Mouse (Mus musculus): ENCODE data around the gene Dtx3l. TPM values are rescaled to one million over a fixed set of nuclear protein-coding genes. Genes with fewer than 3 reads are reported as not detected.

Dtx3l gene
- 8.1 and 8.5 TPM in 2 replicates for polyA plus RNA-seq (2012; rRNA removed)

DNA sequence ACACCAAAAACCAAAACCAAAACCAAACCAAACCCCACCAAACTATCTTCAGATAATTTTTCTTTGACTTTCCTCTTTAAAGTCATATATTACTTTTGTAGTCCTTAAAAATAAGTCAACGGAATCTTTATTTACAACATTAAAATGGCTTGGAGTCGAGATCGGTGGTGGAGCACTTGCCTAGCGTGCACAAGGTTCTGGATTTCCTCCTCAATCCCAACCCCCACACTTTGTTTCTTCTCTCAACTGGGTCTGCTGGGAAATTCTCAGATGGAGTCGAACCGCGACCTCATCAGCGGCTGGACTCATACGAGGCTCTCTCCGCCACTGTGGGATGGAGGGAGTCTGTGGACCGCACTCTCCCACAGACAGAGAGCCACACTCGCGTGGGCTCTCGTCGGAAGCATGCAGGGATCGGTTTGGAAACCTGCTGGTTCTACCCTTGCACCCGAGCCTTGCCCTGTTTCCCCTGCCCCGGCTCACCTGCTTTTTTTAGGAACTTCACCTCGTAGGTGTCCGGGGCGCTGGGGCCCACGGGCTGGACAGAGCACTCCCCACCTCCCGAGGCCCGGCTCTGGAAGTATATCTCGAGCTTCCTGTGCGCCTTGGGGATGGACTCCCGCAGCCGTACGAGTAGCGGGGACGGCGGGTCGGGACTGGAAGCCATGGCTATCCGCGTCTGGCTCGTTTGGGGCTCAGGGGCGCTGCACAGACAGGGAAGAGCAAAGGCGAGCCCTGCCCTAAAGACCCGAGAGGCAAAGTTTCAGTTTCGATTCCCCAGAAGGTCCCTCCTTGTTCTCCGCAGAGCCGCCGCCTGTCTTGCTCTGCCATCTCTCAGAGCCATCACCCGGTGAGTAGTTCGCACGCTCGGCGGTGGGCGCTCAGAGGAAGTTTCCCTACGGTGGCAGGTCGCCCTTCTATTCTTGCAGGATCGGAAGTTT lies at the start of gene Dtx3l, which contains the start of gene Parp9:
TSS of gene Dtx3l (minus strand) at position 941 of the 941 bp plus-strand sequence.
TSS of gene Parp9 (plus strand) at position 260 of the 941 bp plus-strand sequence.
- DNase-seq (ENCODE audit: low read depth in 1 of 2, low spot score in 2 of 2) = peak; percentile 66 to 72
- TF ChIP-seq CTCF (IDR thresholded peaks at IDR 0.05; ENCODE audit: extremely low read depth, insufficient read depth, insufficient read length, insufficient replicate concordance) = no peak
- TF ChIP-seq POLR2A (IDR thresholded peaks at IDR 0.05; ENCODE audit: low read depth, low read length) = no peak; the same call in 1 of the 2 replicates
- Histone ChIP-seq H3K27me3 (ENCODE audit: control insufficient read depth, insufficient read depth, low read length) (no peaks in the 10 kb centered on the region), H3K27ac (ENCODE audit: insufficient read depth, low read length) (peak within 1 kb of the TSS; percentile 87), H3K36me3 (ENCODE audit: control insufficient read depth, insufficient read depth, low read length) (peaks cover 32% of the 10 kb centered on the region), H3K4me3 (ENCODE audit: extremely low read depth, insufficient read depth, insufficient read length) (peak within 1 kb of the TSS; percentile 96), H3K4me1 (ENCODE audit: control insufficient read depth, insufficient read depth, insufficient read length) (peaks cover 2% of the 10 kb centered on the region; the same call in 1 of the 2 replicates)
- WGBS = under 1% methylated on average over 52 of the region's 52 CpGs

DNA sequence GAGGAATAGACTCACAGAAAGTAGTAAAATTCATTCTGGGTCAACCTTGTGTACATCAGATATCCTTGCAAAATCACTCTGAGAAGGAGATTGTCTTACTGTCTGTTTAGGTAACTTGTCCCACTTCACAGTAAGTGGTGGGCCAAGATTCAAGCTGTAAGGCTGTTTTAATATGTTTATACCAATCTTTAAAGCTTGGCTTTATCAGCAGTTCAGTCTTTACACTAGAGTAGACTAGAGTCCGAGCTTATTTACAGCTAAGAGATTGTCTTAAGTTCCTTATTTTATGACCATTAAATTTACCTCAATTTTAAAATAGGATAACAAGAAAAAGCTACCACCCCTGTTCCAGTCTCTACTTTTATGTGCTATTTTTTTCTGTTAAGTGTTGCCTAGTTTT lies 49.0 kb upstream of the Dtx3l start:
- TF ChIP-seq POLR2A (IDR thresholded peaks at IDR 0.05; ENCODE audit: low read depth, low read length) = no peak
- no peak for TF ChIP-seq CTCF (IDR thresholded peaks at IDR 0.05; ENCODE audit: extremely low read depth, insufficient read depth, insufficient read length, insufficient replicate concordance)
- WGBS = 43% methylated on average over 1 of the region's 1 CpGs
- DNase-seq (ENCODE audit: low read depth in 1 of 2, low spot score in 2 of 2) = no peak
- Histone ChIP-seq H3K27ac (ENCODE audit: insufficient read depth, low read length) (no peak overlapping the region), H3K4me3 (ENCODE audit: extremely low read depth, insufficient read depth, insufficient read length) (no peak overlapping the region), H3K36me3 (ENCODE audit: control insufficient read depth, insufficient read depth, low read length) (no peaks in the 10 kb centered on the region), H3K27me3 (ENCODE audit: control insufficient read depth, insufficient read depth, low read length) (no peaks in the 10 kb centered on the region), H3K4me1 (ENCODE audit: control insufficient read depth, insufficient read depth, insufficient read length) (no peaks in the 10 kb centered on the region; the same call in 1 of the 2 replicates)

DNA sequence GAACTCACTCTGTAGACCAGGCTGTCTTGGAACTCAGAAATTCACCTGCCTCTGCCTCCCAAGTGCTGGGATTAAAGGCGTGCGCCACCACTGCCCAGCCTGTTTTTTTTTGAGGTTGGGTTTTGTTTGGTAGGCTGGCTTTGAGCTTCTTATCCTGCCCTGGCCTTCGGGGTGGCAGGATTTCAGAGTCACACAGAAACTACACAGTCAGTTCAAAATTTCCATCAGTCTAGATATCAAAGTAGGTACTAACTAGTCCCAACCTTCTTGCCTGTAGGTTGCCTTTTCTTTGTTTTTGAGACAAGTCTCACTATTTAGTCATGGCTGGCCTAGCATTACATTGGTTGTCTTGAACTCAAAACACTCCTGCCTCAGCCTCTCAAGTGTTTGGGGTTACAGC lies 45.5 kb upstream of the Dtx3l start:
- Histone ChIP-seq H3K4me1 (ENCODE audit: control insufficient read depth, insufficient read depth, insufficient read length) (no peaks in the 10 kb centered on the region; the same call in 1 of the 2 replicates), H3K36me3 (ENCODE audit: control insufficient read depth, insufficient read depth, low read length) (no peaks in the 10 kb centered on the region), H3K27ac (ENCODE audit: insufficient read depth, low read length) (no peak overlapping the region), H3K4me3 (ENCODE audit: extremely low read depth, insufficient read depth, insufficient read length) (no peak overlapping the region), H3K27me3 (ENCODE audit: control insufficient read depth, insufficient read depth, low read length) (no peaks in the 10 kb centered on the region)
- no peak for DNase-seq (ENCODE audit: low read depth in 1 of 2, low spot score in 2 of 2)
- TF ChIP-seq POLR2A (IDR thresholded peaks at IDR 0.05; ENCODE audit: low read depth, low read length) = no peak
- TF ChIP-seq CTCF (IDR thresholded peaks at IDR 0.05; ENCODE audit: extremely low read depth, insufficient read depth, insufficient read length, insufficient replicate concordance) = no peak
- WGBS = 29% methylated on average over 3 of the region's 3 CpGs

DNA sequence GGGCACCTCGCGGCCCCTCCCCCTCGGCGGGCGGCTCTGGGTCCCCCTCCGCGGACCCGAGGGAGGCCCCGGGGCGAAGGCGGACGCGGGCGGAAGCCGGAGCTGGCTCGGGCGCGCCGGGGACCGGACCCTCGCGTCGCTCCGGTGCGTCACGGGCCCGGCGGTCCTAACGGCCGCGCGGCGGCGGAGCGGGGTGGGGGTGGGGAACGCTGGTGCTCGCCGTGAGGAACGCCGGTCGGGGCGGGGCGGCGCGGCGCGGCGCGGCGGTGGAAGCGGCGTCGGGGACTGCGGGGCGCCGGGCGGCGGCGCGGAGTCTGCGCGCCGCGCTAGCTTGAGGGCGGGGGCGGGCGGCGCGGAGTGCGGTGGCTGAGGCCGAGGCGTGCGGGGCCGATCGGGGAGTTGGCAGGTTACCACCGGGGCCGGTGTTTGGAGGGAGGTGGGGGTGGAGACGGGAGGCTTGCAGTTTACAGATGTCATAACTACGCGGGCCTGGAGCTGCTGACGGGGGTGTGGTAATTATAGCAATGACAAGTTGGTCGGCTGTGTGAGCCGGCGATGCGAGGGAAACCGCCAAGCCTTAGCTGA lies 44.7 kb upstream of the Dtx3l start:
- Histone ChIP-seq H3K27me3 (ENCODE audit: control insufficient read depth, insufficient read depth, low read length) (no peaks in the 10 kb centered on the region), H3K36me3 (ENCODE audit: control insufficient read depth, insufficient read depth, low read length) (no peaks in the 10 kb centered on the region), H3K27ac (ENCODE audit: insufficient read depth, low read length) (peak overlapping the region; percentile 94), H3K4me3 (ENCODE audit: extremely low read depth, insufficient read depth, insufficient read length) (peak overlapping the region; percentile 80), H3K4me1 (ENCODE audit: control insufficient read depth, insufficient read depth, insufficient read length) (no peaks in the 10 kb centered on the region; the same call in 1 of the 2 replicates)
- WGBS = 1% methylated on average over 79 of the region's 86 CpGs
- DNase-seq (ENCODE audit: low read depth in 1 of 2, low spot score in 2 of 2) = peak; percentile 53 to 68
- no peak for TF ChIP-seq CTCF (IDR thresholded peaks at IDR 0.05; ENCODE audit: extremely low read depth, insufficient read depth, insufficient read length, insufficient replicate concordance)
- TF ChIP-seq POLR2A (IDR thresholded peaks at IDR 0.05; ENCODE audit: low read depth, low read length) = no peak

DNA sequence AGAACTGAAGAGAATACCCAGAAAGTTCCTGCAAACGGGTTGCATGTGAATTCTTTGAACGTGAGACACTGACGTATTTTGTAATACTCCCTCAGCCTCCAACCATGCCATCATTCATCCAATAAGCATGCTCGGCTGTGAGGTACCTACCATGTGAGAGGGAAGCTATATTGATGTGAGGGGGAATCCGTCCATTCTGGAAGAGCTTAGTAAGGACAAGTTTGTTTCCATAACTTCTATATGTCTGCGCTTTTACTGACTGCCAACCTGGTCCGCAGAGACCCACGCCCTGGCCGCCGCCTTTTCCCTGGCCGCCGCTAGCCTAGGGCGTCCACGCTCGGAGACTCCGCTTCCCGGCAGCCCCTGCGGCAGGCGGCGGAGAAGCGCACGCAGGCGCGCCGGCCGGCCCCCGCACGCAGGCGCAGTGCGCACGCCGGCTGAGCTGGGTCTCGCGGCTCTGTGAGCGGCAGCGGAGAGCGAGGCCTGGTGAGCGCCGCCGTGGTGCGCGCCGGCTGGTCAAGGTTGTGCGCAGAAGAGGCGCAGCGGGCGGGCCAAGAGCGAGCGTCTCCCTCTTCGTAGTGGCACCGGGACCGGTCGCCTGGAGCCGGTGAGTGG lies 44.1 kb upstream of the Dtx3l start:
- H3K4me3 ChIP-seq (ENCODE audit: extremely low read depth, insufficient read depth, insufficient read length) = peak overlapping the region; percentile 80
- WGBS = 1% methylated on average over 54 of the region's 54 CpGs
- no peak for TF ChIP-seq CTCF (IDR thresholded peaks at IDR 0.05; ENCODE audit: extremely low read depth, insufficient read depth, insufficient read length, insufficient replicate concordance)
- peak; percentile 92 for TF ChIP-seq POLR2A (IDR thresholded peaks at IDR 0.05; ENCODE audit: low read depth, low read length)

DNA sequence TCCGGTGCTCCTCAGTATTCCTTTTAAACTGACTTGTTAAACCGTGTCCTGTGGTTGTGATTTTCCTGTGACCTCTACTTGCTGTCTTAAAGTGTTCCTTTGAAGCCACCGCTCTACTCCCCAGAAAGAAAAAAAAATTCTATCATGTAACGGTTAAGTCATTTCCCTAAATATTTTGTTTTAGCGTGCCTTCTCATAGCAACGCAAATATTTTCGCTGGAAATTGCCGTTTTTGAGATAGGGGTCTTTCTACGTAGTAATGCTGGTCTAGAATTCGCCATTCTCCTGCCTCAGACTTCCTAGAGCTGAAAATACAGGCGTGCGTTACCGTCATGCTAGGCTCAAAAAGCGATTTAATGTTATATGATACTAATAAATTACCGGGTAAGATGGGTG lies 43.6 kb upstream of the Dtx3l start:
- H3K36me3 ChIP-seq (ENCODE audit: control insufficient read depth, insufficient read depth, low read length) = no peaks in the 10 kb centered on the region
- whole genome bisulfite sequencing = under 1% methylated on average over 15 of the region's 15 CpGs
- no peaks in the 10 kb centered on the region for H3K27me3 ChIP-seq (ENCODE audit: control insufficient read depth, insufficient read depth, low read length)
- no peak for DNase-seq (ENCODE audit: low read depth in 1 of 2, low spot score in 2 of 2)
- H3K27ac ChIP-seq (ENCODE audit: insufficient read depth, low read length) = no peak overlapping the region; the same call in 1 of the 2 replicates
- peak overlapping the region; percentile 80 for H3K4me3 ChIP-seq (ENCODE audit: extremely low read depth, insufficient read depth, insufficient read length)
- TF ChIP-seq CTCF (IDR thresholded peaks at IDR 0.05; ENCODE audit: extremely low read depth, insufficient read depth, insufficient read length, insufficient replicate concordance) (no peak), POLR2A (IDR thresholded peaks at IDR 0.05; ENCODE audit: low read depth, low read length) (no peak)
- H3K4me1 ChIP-seq (ENCODE audit: control insufficient read depth, insufficient read depth, insufficient read length) = no peaks in the 10 kb centered on the region

More for the DNA sequence above, 44.1 kb upstream of the Dtx3l start:
- Histone ChIP-seq H3K36me3 (ENCODE audit: control insufficient read depth, insufficient read depth, low read length) (no peaks in the 10 kb centered on the region), H3K27ac (ENCODE audit: insufficient read depth, low read length) (peak overlapping the region; percentile 94), H3K4me1 (ENCODE audit: control insufficient read depth, insufficient read depth, insufficient read length) (no peaks in the 10 kb centered on the region), H3K27me3 (ENCODE audit: control insufficient read depth, insufficient read depth, low read length) (no peaks in the 10 kb centered on the region)
- DNase-seq (ENCODE audit: low read depth in 1 of 2, low spot score in 2 of 2) = peak; percentile 84 to 91
